Mouse (Mus musculus) G1E-ER4 (cell line): ENCODE data around the gene Rsl24d1. TPM values are rescaled to one million over a fixed set of nuclear protein-coding genes. Genes with fewer than 3 reads are reported as not detected.

Experiments used
- GATA1 ChIP-seq: IDR thresholded peaks from one replicate; pipeline ENCODE4 v1.8.0; 2012; ENCODE audit warnings: low read length, inconsistent platforms
- polyA plus RNA-seq: library from polyadenylated mRNA; stranded (reverse); fragments of >175 nt; gene quantifications from 2 replicates; pipeline ENCODE4 v1.2.3, GENCODE M21; 2012

The Rsl24d1 gene
- polyA plus RNA-seq, 1 experiment, result 4.1 TPM

- no peak for TF ChIP-seq GATA1
These were observed 41.1 kb downstream of the Rsl24d1 start for GRCm38 (mm10) chr9:73154347-73154746.

- TF ChIP-seq GATA1, result no peak
These were observed 44.7 kb downstream of the Rsl24d1 start for GRCm38 (mm10) chr9:73157968-73158367.

GRCm38 (mm10) chr9:73159265-73159664 lies 46.0 kb downstream of the Rsl24d1 start:
- TF ChIP-seq GATA1, result no peak

- no peak for TF ChIP-seq GATA1
These were observed 49.5 kb downstream of the Rsl24d1 start for GRCm38 (mm10) chr9:73162571-73163333.

- no peak for TF ChIP-seq GATA1
These were observed 52.4 kb downstream of the Rsl24d1 start for GRCm38 (mm10) chr9:73165631-73166030.

Other genes starting within 250 kb of the Rsl24d1 start
- not detected in 2 replicates for gene Pygo1, start 187.8 kb upstream of the Rsl24d1 start, polyA plus RNA-seq
- gene Dyx1c1, start 154.6 kb upstream of the Rsl24d1 start, polyA plus RNA-seq, result not detected in 2 replicates
- 0.03 TPM in 1 of 2 replicates, not detected in the other for gene Gm44503, start 154.6 kb upstream of the Rsl24d1 start, polyA plus RNA-seq
- gene Ccpg1os, start 128.0 kb upstream of the Rsl24d1 start, polyA plus RNA-seq, result 0.27 and 0.31 TPM in 2 replicates
- 0.73 and 1.3 TPM in 2 replicates for gene Ccpg1, start 128.0 kb upstream of the Rsl24d1 start, polyA plus RNA-seq
- gene Pigb, start 73.0 kb upstream of the Rsl24d1 start, polyA plus RNA-seq, result 1.3 and 1.7 TPM in 2 replicates
- gene Rab27a, start 68.6 kb upstream of the Rsl24d1 start, polyA plus RNA-seq, result 3.2 and 4.2 TPM in 2 replicates
- gene Khdc3, start 11.6 kb upstream of the Rsl24d1 start, polyA plus RNA-seq, result 0.03 and 0.06 TPM in 2 replicates
- gene Gm20509, start 11.0 kb upstream of the Rsl24d1 start, polyA plus RNA-seq, result not detected in 2 replicates